Comparison of ENCODE assay signal across 13 mouse cellular contexts in the genomic region with DNA sequence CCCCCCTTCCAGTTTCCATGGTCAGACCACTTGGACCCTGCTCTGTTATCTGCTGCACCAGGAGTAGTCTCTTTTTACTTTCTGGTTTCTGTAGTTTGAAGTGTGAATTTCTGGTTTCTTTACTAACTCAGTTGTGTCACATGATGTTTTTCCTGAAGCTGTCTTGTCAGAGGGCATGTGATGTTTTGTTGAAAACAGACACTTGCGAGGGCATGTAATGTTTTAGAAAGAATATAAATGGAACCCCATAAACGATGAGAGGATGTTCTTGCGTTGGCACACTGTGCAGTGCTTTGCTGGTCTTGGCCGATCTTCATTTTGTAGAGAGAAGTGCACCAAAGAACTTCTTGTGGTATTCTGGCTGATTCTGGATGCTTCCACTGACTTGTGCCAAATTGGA.
"Had no signal": no experiment of that assay in that cellular context is flagged by ENCODE, and none has a peak within 500 bp of the region (broad histone marks: within the 10 kb centered on the region; RNA-seq: fewer than 3 reads in every experiment).

No protein-coding gene starts in this region.

- H3K36me3 ChIP-seq: liver, embryonic 15.5 days; midbrain, embryonic 13.5 days; neural tube, embryonic 12.5 days; stomach, embryonic 15.5 days had no signal

- DNase-seq: kidney, adult 9 months; kidney, postnatal 36 days; lung, embryonic 14.5 days; lung, postnatal 10 days; thymus, postnatal 4 days had no signal

- H3K4me3 ChIP-seq: layer of hippocampus, adult 2 months; limb, embryonic 10.5 days; liver, embryonic 15.5 days; midbrain, embryonic 13.5 days; neural tube, embryonic 12.5 days; stomach, embryonic 15.5 days had no signal

- H3K27me3 ChIP-seq: liver, embryonic 15.5 days; midbrain, embryonic 13.5 days; neural tube, embryonic 12.5 days; stomach, embryonic 15.5 days had no signal

- H3K27ac ChIP-seq: kidney, postnatal 0 days; layer of hippocampus, adult 2 months; limb, embryonic 10.5 days; liver, embryonic 15.5 days; macrophage; midbrain, embryonic 13.5 days; neural tube, embryonic 12.5 days; stomach, embryonic 15.5 days had no signal

- H3K4me1 ChIP-seq: limb, embryonic 10.5 days; neural tube, embryonic 12.5 days; stomach, embryonic 15.5 days had no signal
